Mouse (Mus musculus) megakaryocyte, embryonic 14.5 days (primary cell): Measurements from ENCODE around the gene Rilp.

Source experiments
- FLI1 ChIP-seq: IDR thresholded peaks from 2 replicates; pipeline ENCODE4 v1.6.1; 2012; ENCODE audit warnings: low read length, inconsistent platforms, mixed read lengths
- GATA1 ChIP-seq: IDR thresholded peaks from 3 replicates; pipeline ENCODE4 v1.6.1; 2012; ENCODE audit warnings: mixed read lengths, low read length, inconsistent platforms, borderline replicate concordance

- TF ChIP-seq GATA1 = no peak
- no peak for TF ChIP-seq FLI1
Measured at GRCm38 (mm10) chr11:75557142-75557541, 47.2 kb downstream of the Rilp start.
